Mouse (Mus musculus) left cerebral cortex, adult 11 months (tissue): ENCODE data around the gene Pou2f3.

Source experiments
- DNase-seq: peaks from one replicate; pipeline ENCODE4 v3.0.0; 2022; ENCODE audit warnings: low spot score

Gene Pou2f3

DNA sequence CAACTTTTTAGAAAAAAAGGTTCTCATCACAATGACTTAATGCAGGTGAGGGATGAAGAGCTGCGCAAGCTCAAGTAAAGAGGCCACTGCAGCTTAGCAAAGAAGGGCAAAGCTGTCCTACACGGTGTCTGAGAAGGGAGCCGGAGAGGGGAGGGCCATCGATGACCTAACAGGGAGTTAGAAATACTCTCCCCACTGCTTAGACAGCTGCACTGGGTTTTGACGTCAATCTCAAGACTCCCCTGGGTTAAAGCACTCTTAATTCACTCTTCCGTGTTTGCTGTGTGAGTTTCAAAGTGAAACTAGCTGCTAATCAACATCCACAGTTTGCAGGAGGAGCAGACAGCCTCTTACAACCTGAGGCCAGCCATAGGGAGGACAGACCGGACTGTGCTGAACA lies 134.0 kb downstream of the Pou2f3 start:
- no peak for DNase-seq

DNA sequence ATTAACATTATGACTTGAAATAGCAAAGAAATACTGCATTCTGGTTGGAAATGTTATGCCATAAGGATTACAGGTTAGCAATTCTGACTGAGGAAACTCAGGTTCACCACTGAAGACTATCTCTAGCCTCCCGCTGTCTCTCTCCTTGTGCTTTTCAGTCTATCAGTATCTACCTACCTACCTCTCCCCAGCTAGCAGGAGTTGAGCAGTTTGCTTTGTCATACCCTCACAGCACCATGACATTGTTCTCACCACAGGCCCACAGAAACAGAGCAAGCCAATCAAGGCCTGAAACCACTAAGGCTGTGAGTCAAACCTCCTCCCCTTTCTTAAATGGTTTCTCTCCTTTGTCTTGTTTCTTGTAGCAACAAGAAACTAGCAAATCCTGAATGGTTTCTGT lies 135.6 kb downstream of the Pou2f3 start:
- no peak for DNase-seq
